Mouse (Mus musculus): ENCODE results near the gene Zfpm1.

GRCm38 (mm10) chr8:122331134-122331523, 49.2 kb downstream of the Zfpm1 start:
- TF ChIP-seq MYOG (IDR thresholded peaks at IDR 0.05; ENCODE audit: control insufficient read depth, extremely low read depth, insufficient read length) = no peak
- no peak for TF ChIP-seq CTCF (IDR thresholded peaks at IDR 0.05; ENCODE audit: control insufficient read depth, insufficient read depth, insufficient read length)
- no peak for TF ChIP-seq CEBPB (IDR thresholded peaks at IDR 0.05; ENCODE audit: low read depth)

Data from C2C12 (cell line).